Mouse (Mus musculus): ENCODE data around the gene Gzmm. TPM values are rescaled to one million over a fixed set of nuclear protein-coding genes. Genes with fewer than 3 reads are reported as not detected.
"Not testable (repeated sequence)": the region's sequence is repeated elsewhere in the genome, so short reads cannot be mapped to it uniquely, and the experiment has no call there.

The Gzmm gene
- polyA plus RNA-seq, 1 experiment from 2014 or later = 0.15 TPM

DNA sequence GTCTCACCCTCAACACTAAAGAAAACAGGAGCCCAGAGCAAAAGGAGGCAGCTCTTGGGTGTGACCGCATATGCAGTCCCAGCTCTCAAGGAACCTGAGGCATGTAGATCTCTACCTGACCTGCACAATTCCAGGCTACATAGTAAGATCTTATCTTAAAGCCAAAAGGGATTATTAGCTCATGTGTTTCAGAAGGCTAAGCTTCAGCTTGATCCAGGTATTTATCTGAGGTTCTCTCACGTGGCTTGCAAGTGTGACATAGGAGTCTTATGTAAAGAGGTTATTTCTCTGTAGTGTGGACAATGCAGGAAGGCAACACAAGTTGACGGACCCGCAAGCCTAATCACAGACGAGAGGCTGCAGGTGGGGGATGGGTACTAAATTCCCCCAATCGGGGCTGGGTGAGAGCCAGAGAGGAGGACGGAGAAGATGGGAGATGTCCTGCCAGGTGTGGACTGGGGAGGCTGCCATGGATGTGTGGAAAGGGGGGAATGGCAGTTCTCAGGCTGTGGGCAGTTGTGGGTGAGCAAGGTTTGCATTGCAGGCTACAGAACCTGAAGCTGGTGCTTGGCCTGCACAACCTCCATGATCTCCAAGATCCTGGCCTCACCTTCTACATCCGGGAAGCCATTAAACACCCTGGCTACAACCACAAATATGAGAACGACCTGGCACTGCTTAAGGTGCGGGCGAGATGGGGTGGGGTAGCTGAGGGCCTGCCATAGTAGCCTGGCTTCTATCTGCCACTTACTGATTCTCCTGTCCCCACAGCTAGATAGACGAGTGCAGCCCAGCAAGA is 5.0 kb downstream of the Gzmm start:
- Histone ChIP-seq H3K4me1 (replicated peaks) (peaks cover 11% of the 10 kb centered on the region; the same call in 1 of the 2 replicates), H3K36me3 (replicated peaks) (peaks cover 10% of the 10 kb centered on the region), H3K4me2 (no peak overlapping the region), H3K27me3 (no peaks in the 10 kb centered on the region), H3K27ac (replicated peaks) (no peak overlapping the region), H3K9ac (no peak overlapping the region), H3K4me3 (replicated peaks) (no peak overlapping the region), H3K9me3 (replicated peaks) (no peaks in the 10 kb centered on the region)
- no peak for ATAC-seq (ENCODE audit: insufficient read depth)
- WGBS (ENCODE audit: insufficient replicate concordance) = 64% methylated on average over 12 of the region's 12 CpGs

DNA sequence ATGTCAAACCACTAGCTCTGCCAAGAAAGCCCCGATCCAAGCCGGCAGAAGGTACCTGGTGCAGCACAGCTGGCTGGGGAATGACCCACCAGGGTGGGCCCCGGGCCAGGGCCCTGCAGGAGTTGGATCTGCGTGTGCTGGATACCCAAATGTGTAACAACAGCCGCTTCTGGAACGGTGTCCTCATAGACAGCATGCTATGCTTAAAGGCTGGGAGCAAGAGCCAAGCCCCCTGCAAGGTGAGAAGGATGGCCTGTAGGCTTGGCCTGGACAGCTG is 5.5 kb downstream of the Gzmm start:
- no peak for ATAC-seq (ENCODE audit: insufficient read depth)
- H3K36me3 ChIP-seq (replicated peaks) = peaks cover 5% of the 10 kb centered on the region

DNA sequence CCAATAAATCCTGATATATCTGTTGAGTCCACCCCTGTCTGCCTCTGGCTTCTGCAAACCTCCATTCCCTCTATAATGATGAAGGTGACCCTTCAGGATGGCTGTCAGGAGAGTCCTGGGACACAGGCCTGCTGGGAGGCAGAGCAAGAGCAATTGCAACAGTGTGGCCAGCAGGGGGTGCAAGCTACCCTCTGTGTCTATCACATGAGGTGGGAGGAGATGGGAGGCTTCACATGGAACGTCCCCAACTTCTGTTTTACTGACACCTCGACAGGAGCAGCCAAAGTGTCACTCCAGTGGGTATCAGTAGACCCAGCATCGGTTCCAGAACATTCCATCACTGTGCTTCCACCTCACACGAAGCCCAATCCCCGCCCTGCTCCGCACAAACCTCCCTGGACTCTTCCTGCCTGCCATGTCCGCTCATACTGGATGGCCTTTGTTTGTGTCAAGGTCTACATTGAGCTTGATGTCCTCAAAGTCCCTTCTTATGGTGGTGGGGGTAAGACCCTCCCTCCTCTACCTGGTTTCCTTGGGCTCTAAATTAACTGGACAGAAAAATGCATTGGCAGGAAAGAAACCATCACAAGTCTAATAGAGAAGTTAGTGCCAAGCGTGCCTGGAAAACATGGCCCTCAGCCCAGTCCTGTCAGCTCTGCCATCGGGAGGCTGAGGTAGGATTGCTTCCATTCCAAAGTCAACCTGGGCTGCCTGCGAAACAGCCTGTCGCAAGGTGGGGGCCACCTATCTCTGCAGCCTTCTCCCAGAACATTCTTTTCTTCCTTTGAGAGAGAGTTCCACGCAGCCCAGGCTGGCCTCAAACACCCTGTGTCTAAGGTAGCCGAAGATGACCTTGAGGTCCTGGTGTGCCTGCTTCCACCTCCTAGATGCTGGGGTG is 6.7 kb downstream of the Gzmm start:
- no peak overlapping the region for H3K4me3 ChIP-seq (replicated peaks)
- no peaks in the 10 kb centered on the region for H3K36me3 ChIP-seq (replicated peaks)
- H3K27ac ChIP-seq (replicated peaks) = 0 out of 2 replicates have a peak overlapping the region, but pooled peaks have one; percentile 3
- no peak overlapping the region for H3K4me2 ChIP-seq
- H3K9ac ChIP-seq = no peak overlapping the region
- no peaks in the 10 kb centered on the region for H3K27me3 ChIP-seq
- no peaks in the 10 kb centered on the region for H3K9me3 ChIP-seq (replicated peaks)
- 0 out of 2 replicates have a peak, but pooled peaks have one; percentile 33 for ATAC-seq (ENCODE audit: insufficient read depth)
- WGBS (ENCODE audit: insufficient replicate concordance) = 55% methylated on average over 13 of the region's 13 CpGs
- peaks cover 11% of the 10 kb centered on the region; the same call in 1 of the 2 replicates for H3K4me1 ChIP-seq (replicated peaks)

More for the DNA sequence above, 5.5 kb downstream of the Gzmm start:
- H3K9ac ChIP-seq = no peak overlapping the region
- no peak overlapping the region for H3K4me3 ChIP-seq (replicated peaks)
- 79% methylated on average over 6 of the region's 6 CpGs for WGBS (ENCODE audit: insufficient replicate concordance)
- no peaks in the 10 kb centered on the region for H3K27me3 ChIP-seq
- H3K27ac ChIP-seq (replicated peaks) = no peak overlapping the region
- no peaks in the 10 kb centered on the region for H3K9me3 ChIP-seq (replicated peaks)
- no peak overlapping the region for H3K4me2 ChIP-seq
- peaks cover 11% of the 10 kb centered on the region; the same call in 1 of the 2 replicates for H3K4me1 ChIP-seq (replicated peaks)

DNA sequence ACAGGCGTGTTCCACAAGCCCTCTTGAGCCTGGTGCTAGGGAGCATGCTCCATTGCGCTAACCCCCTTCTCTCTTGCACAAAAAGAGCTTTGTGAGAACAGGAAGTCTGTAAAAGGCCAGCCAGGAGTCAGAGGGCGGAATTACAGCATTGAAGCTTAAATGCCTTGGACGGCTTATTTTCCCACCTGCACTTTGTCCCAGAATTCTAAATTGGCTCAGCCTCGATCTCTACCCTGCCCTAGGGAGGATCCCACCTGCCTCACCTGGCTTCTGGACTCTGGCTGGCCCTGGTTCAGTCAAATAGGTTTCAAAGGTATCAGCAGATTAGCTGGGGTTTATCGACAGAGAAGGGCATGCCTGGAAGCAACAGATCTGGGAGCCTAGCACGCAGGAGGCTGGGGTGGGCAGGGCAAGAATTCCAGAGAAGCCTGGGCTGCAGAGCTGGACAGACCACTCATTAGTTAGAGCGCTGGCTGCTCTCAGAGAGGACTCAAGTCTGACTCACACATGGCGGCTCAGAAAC is 7.4 kb downstream of the Gzmm start:
- 0 out of 2 replicates have a peak overlapping the region, but pooled peaks have one; percentile 3 for H3K27ac ChIP-seq (replicated peaks)
- ATAC-seq (ENCODE audit: insufficient read depth) = no peak

DNA sequence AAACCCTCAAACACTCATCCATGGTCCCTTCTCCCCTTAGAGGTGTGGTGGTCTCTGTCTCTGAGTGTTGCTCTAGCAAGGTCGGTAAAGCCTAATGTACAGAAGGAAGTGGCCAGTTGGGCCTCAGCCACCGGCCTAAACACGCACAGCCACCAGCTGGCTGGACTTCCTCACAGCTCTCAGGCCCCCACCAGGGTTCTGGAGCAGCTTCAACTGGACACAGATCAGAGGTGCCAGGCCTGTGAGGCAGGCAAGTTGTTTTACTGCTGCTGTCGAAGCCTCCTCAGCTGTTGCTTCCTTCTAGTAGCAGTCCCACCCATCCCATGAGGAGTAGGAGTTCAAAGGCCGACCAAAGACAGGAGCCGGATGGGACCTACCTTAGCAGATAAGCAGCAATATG is 9.1 kb downstream of the Gzmm start:
- no peaks in the 10 kb centered on the region for H3K9me3 ChIP-seq (replicated peaks)
- H3K4me1 ChIP-seq (replicated peaks) = peaks cover 23% of the 10 kb centered on the region
- H3K27me3 ChIP-seq = no peaks in the 10 kb centered on the region
- no peak overlapping the region for H3K4me2 ChIP-seq
- 49% methylated on average over 6 of the region's 6 CpGs for WGBS (ENCODE audit: insufficient replicate concordance)
- H3K36me3 ChIP-seq (replicated peaks) = no peaks in the 10 kb centered on the region
- no peak for ATAC-seq (ENCODE audit: insufficient read depth)
- no peak overlapping the region for H3K4me3 ChIP-seq (replicated peaks)
- no peak overlapping the region for H3K9ac ChIP-seq
- H3K27ac ChIP-seq (replicated peaks) = no peak overlapping the region

More for the DNA sequence above, 7.4 kb downstream of the Gzmm start:
- Histone ChIP-seq H3K4me2 (no peak overlapping the region), H3K9ac (no peak overlapping the region), H3K9me3 (replicated peaks) (no peaks in the 10 kb centered on the region), H3K4me1 (replicated peaks) (peaks cover 17% of the 10 kb centered on the region), H3K36me3 (replicated peaks) (no peaks in the 10 kb centered on the region), H3K27me3 (no peaks in the 10 kb centered on the region), H3K4me3 (replicated peaks) (no peak overlapping the region)
- WGBS (ENCODE audit: insufficient replicate concordance) = 57% methylated on average over 9 of the region's 9 CpGs

DNA sequence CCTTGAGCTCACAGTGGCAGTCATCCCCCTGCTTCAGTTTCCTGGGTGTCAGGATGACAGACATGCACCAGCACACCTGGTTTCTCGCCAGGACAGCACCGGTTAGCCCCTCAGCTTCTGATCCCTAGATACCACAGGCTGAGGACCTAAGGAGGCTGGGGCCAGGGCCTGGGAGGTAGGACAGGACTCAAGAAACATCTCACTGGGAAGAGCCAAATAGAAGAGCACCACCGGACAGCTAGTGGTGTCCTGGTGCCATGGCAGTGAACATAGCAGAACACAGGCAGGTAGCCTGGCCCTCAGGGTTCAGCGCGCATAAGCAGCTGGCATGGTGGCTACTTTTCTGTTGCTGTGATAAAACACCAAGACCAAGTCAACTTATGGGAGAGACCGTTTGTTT is 9.6 kb downstream of the Gzmm start:
- peaks cover 24% of the 10 kb centered on the region for H3K4me1 ChIP-seq (replicated peaks)
- WGBS (ENCODE audit: insufficient replicate concordance) = 80% methylated on average over 6 of the region's 6 CpGs
- no peaks in the 10 kb centered on the region for H3K36me3 ChIP-seq (replicated peaks)
- H3K27ac ChIP-seq (replicated peaks) = no peak overlapping the region
- no peaks in the 10 kb centered on the region for H3K9me3 ChIP-seq (replicated peaks)
- H3K4me2 ChIP-seq = no peak overlapping the region
- no peak overlapping the region for H3K9ac ChIP-seq
- ATAC-seq (ENCODE audit: insufficient read depth) = no peak
- H3K4me3 ChIP-seq (replicated peaks) = no peak overlapping the region
- no peaks in the 10 kb centered on the region for H3K27me3 ChIP-seq

DNA sequence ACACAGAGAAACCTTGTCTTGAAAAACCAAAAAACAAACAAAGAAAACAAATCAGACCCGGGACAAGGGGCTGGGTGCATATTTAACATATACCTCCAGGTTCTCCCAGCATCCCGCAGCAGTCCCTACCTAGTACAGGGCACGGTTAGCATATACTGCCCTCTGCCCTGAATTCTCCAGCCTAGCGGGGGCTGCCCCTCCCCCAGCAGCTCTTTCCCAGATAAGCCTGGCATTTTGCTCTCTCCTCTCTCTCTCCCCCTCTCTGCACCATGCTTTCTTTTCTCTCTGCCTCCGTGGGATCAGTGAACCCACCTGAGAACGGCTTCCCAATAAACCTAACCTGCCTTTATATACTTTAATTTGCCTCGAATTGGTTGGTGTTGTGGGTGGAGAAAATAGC is 11.9 kb downstream of the Gzmm start:
- no peaks in the 10 kb centered on the region for H3K27me3 ChIP-seq
- WGBS (ENCODE audit: insufficient replicate concordance) = 41% methylated on average over 7 of the region's 7 CpGs
- H3K4me1 ChIP-seq (replicated peaks) = peaks cover 32% of the 10 kb centered on the region
- no peak for ATAC-seq (ENCODE audit: insufficient read depth)
- H3K9me3 ChIP-seq (replicated peaks) = no peaks in the 10 kb centered on the region
- H3K4me2 ChIP-seq = no peak overlapping the region
- no peak overlapping the region for H3K4me3 ChIP-seq (replicated peaks)
- H3K9ac ChIP-seq = no peak overlapping the region
- no peaks in the 10 kb centered on the region for H3K36me3 ChIP-seq (replicated peaks)
- peak overlapping the region; percentile 67; the same call in 1 of the 2 replicates for H3K27ac ChIP-seq (replicated peaks)

DNA sequence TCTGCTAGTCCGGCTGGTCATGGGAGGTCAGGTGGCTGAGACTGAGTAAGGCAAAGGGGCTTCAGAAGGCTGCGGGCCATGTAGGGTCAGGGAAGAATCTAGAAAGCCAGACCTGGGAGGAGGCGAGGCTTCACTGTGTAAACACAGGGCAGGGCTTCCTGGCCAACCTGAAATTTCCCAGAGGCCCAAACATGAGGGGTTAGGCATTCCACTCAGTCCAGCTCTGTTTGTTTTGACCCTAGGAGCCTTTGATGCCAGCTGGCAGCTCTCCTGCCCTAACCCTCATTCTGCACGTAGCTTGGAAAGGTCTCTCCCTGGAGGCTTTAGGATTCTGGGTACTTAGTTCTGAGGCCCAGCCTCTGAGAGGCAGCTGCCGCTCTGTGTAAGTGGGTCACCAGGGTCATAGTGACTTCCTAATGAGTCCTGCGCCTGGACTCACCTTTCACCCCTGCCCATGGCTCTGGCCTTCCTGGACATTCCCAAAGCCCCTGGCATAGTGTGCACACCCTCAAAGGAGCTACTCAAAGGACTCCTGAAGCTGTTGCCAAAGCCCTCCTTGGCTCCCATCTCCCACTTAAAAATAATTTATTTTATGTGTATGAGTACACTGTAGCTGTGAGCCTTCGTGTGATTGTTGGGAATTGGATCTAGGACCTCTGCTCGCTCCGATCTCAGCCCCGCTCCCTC is 12.8 kb downstream of the Gzmm start:
- WGBS (ENCODE audit: insufficient replicate concordance) = 63% methylated on average over 10 of the region's 10 CpGs
- Histone ChIP-seq H3K27me3 (no peaks in the 10 kb centered on the region), H3K4me2 (no peak overlapping the region), H3K9me3 (replicated peaks) (no peaks in the 10 kb centered on the region), H3K4me3 (replicated peaks) (no peak overlapping the region), H3K36me3 (replicated peaks) (peaks cover 5% of the 10 kb centered on the region), H3K9ac (no peak overlapping the region), H3K4me1 (replicated peaks) (peaks cover 35% of the 10 kb centered on the region), H3K27ac (replicated peaks) (peak overlapping the region; percentile 67)
- ATAC-seq (ENCODE audit: insufficient read depth) = no peak

DNA sequence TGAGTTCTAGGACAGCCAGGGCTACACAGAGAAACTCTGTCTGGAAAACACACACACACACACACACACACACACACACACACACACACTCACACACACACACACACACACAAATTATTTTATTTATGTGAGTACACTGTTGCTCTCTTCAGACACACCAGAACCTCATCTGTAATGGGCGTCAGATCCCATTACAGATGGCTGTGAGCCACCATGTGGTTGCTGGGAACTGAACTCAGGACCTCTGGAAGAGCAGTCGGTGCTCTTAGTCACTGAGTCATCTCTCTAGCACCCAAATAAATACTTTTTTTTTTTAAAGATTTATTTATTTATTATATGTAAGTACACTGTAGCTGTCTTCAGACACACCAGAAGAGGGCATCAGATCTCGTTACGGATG is 14.2 kb downstream of the Gzmm start:
- not testable (repeated sequence) for H3K4me2 ChIP-seq; H3K9ac ChIP-seq; ATAC-seq (ENCODE audit: insufficient read depth); H3K27ac ChIP-seq (replicated peaks); H3K9me3 ChIP-seq (replicated peaks); H3K27me3 ChIP-seq; H3K4me3 ChIP-seq (replicated peaks)
- Histone ChIP-seq H3K36me3 (replicated peaks) (peaks cover 19% of the 10 kb centered on the region), H3K4me1 (replicated peaks) (peaks cover 49% of the 10 kb centered on the region)
- 85% methylated on average over 4 of the region's 4 CpGs for WGBS (ENCODE audit: insufficient replicate concordance)

DNA sequence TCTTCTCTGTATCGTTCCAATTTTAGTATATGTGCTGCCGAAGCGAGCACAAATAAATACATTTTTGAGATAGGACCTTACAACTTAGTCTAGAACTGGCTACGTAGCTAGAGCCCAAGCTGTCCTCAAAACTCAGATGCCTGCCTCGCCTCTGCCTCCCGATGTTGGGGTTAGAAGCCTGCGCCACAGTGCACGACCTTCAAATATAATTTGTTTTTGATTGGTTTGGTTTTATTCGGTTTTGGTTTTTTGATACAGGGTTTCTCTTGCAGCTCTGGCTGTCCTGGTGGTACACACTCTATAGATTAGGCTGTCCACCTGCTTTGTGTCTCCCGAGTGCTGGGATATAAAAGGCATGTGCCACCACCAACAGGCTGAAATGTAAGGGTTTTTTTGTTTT is 14.7 kb downstream of the Gzmm start:
- 71% methylated on average over 10 of the region's 10 CpGs for WGBS (ENCODE audit: insufficient replicate concordance)
- ATAC-seq (ENCODE audit: insufficient read depth) = no peak
- H3K9ac ChIP-seq = peak overlapping the region; percentile 97; the same call in 1 of the 2 replicates
- H3K4me1 ChIP-seq (replicated peaks) = peaks cover 55% of the 10 kb centered on the region
- H3K36me3 ChIP-seq (replicated peaks) = peaks cover 25% of the 10 kb centered on the region
- no peaks in the 10 kb centered on the region for H3K27me3 ChIP-seq
- H3K9me3 ChIP-seq (replicated peaks) = no peaks in the 10 kb centered on the region
- H3K4me2 ChIP-seq = peak overlapping the region; percentile 78
- peak overlapping the region; percentile 94 for H3K4me3 ChIP-seq (replicated peaks)
- peak overlapping the region; percentile 96 for H3K27ac ChIP-seq (replicated peaks)

All from liver, embryonic 15.5 days (tissue).